Mouse (Mus musculus) MEL (cell line): ENCODE measurements at regions not wholly inside any gene's neighbourhood (a gene's known extent, or its start where the extent isn't known, plus 50 kb on each side); places are given as distances from the start of the nearest gene placed in this dataset.

Experiments
- DNase-seq: peaks from one replicate; pipeline ENCODE4 v3.0.0; 2011; ENCODE audit warnings: low read depth, low spot score
- H3K27ac ChIP-seq: 2 replicates; pipeline ENCODE4 v1.5.1; 2012; ENCODE audit warnings: low read depth, mild to moderate bottlenecking, control low read depth, low read length, moderate library complexity; ENCODE audit not compliant: control insufficient read depth
- H3K27me3 ChIP-seq, 2 experiments: fragments of 150-350 bp in 1 of 2; sonication (generic) in 1 of 2; 2 replicates each; pipeline ENCODE4 v1.6.1; 2012; ENCODE audit warnings: low read length in 2 of 2, mild to moderate bottlenecking in 2 of 2, improper control_type of control experiment in 1 of 2, moderate library complexity in 1 of 2; ENCODE audit not compliant: insufficient read depth in 2 of 2, control insufficient read depth in 1 of 2
- H3K36me3 ChIP-seq, 2 experiments: 2 replicates each; pipeline ENCODE4 v1.6.1; 2012 to 2014; ENCODE audit warnings: low read length in 2 of 2, improper control_type of control experiment in 1 of 2, inconsistent platforms in 1 of 2, mild to moderate bottlenecking in 1 of 2; ENCODE audit not compliant: insufficient read depth in 2 of 2, control insufficient read depth in 1 of 2
- H3K4me1 ChIP-seq, 2 experiments: fragments of 150-350 bp in 1 of 2; sonication (generic) in 1 of 2; 2 replicates each; pipeline ENCODE4 v1.6.1; 2012; ENCODE audit warnings: low read length in 2 of 2, improper control_type of control experiment in 1 of 2, mild to moderate bottlenecking in 1 of 2; ENCODE audit not compliant: insufficient read depth in 2 of 2, control insufficient read depth in 1 of 2
- H3K4me3 ChIP-seq, 2 experiments: fragments of 150-350 bp in 1 of 2; sonication (generic) in 1 of 2; 2 replicates each; pipeline ENCODE4 v1.5.1; 2012; ENCODE audit warnings: low read depth in 2 of 2, low read length in 2 of 2, mild to moderate bottlenecking in 2 of 2, moderate library complexity in 2 of 2, control low read depth in 1 of 2, improper control_type of control experiment in 1 of 2; ENCODE audit not compliant: control insufficient read depth in 1 of 2, insufficient read depth in 1 of 2
- H3K79me2 ChIP-seq: 2 replicates; pipeline ENCODE4 v1.6.1; 2012; ENCODE audit warnings: mild to moderate bottlenecking, low read length, moderate library complexity; ENCODE audit not compliant: control insufficient read depth, poor library complexity, insufficient read depth
- H3K9ac ChIP-seq: 2 replicates; pipeline ENCODE4 v1.6.1; 2012; ENCODE audit warnings: low read depth, mild to moderate bottlenecking, control low read depth, low read length, moderate library complexity; ENCODE audit not compliant: control insufficient read depth, poor library complexity, severe bottlenecking
- H3K9me3 ChIP-seq: fragments of 150-350 bp; sonication (generic); replicated peaks from 2 replicates; pipeline ENCODE4 v1.6.1; 2012; ENCODE audit warnings: mild to moderate bottlenecking, low read length, improper control_type of control experiment, moderate library complexity; ENCODE audit not compliant: insufficient read depth
- CHD1 ChIP-seq: IDR thresholded peaks from 2 replicates; pipeline ENCODE4 v1.6.1; 2012; ENCODE audit warnings: low read depth, mild to moderate bottlenecking, inconsistent platforms, low read length, improper control_type of control experiment
- E2F4 ChIP-seq: IDR thresholded peaks from 2 replicates; pipeline ENCODE4 v1.6.1; 2011; ENCODE audit warnings: low read depth, low read length, improper control_type of control experiment, borderline replicate concordance
- GABPA ChIP-seq: IDR thresholded peaks from 2 replicates; pipeline ENCODE4 v1.6.1; 2012; ENCODE audit warnings: low read depth, mild to moderate bottlenecking, inconsistent platforms, low read length, improper control_type of control experiment, moderate library complexity
- JUND ChIP-seq: IDR thresholded peaks from 2 replicates; pipeline ENCODE4 v1.6.1; 2011; ENCODE audit warnings: low read depth, mild to moderate bottlenecking, improper control_type of control experiment, low read length
- MAFK ChIP-seq: IDR thresholded peaks from 2 replicates; pipeline ENCODE4 v1.6.1; 2011; ENCODE audit warnings: low read depth, mild to moderate bottlenecking, low read length, improper control_type of control experiment, borderline replicate concordance
- MXI1 ChIP-seq: IDR thresholded peaks from 2 replicates; pipeline ENCODE4 v1.6.1; 2011; ENCODE audit warnings: mild to moderate bottlenecking, low read depth, low read length, improper control_type of control experiment
- MYB ChIP-seq: IDR thresholded peaks from 2 replicates; pipeline ENCODE4 v1.6.1; 2011; ENCODE audit warnings: mild to moderate bottlenecking, low read depth, low read length, improper control_type of control experiment
- MYC ChIP-seq: IDR thresholded peaks from 2 replicates; pipeline ENCODE4 v1.6.1; 2011; ENCODE audit warnings: low read depth, mild to moderate bottlenecking, low read length, improper control_type of control experiment, moderate library complexity
- POLR2A ChIP-seq, 2 experiments: IDR thresholded peaks; 2 replicates each; pipeline ENCODE4 v1.6.1; 2011 to 2012; ENCODE audit warnings: low read length in 2 of 2, mild to moderate bottlenecking in 2 of 2, control low read depth in 1 of 2, improper control_type of control experiment in 1 of 2, low read depth in 1 of 2, moderate library complexity in 1 of 2; ENCODE audit not compliant: control insufficient read depth in 1 of 2, insufficient read depth in 1 of 2, poor library complexity in 1 of 2
- SMC3 ChIP-seq: IDR thresholded peaks from 2 replicates; pipeline ENCODE4 v1.6.1; 2011; ENCODE audit warnings: low read depth, low read length, improper control_type of control experiment
- TAL1 ChIP-seq: IDR thresholded peaks from 2 replicates; pipeline ENCODE4 v1.6.1; 2012; ENCODE audit warnings: mild to moderate bottlenecking, inconsistent platforms, low read length, moderate library complexity, mixed read lengths
- TCF12 ChIP-seq: IDR thresholded peaks from 2 replicates; pipeline ENCODE4 v1.6.1; 2014; ENCODE audit warnings: low read depth, mild to moderate bottlenecking, inconsistent platforms, low read length, improper control_type of control experiment, moderate library complexity
- ZC3H11A ChIP-seq: IDR thresholded peaks from 2 replicates; pipeline ENCODE4 v1.6.1; 2012; ENCODE audit warnings: low read depth, mild to moderate bottlenecking, inconsistent platforms, low read length, improper control_type of control experiment
- ZKSCAN1 ChIP-seq: IDR thresholded peaks from 2 replicates; pipeline ENCODE4 v1.6.1; 2012; ENCODE audit warnings: low read depth, mild to moderate bottlenecking, inconsistent platforms, low read length, improper control_type of control experiment, moderate library complexity

DNA sequence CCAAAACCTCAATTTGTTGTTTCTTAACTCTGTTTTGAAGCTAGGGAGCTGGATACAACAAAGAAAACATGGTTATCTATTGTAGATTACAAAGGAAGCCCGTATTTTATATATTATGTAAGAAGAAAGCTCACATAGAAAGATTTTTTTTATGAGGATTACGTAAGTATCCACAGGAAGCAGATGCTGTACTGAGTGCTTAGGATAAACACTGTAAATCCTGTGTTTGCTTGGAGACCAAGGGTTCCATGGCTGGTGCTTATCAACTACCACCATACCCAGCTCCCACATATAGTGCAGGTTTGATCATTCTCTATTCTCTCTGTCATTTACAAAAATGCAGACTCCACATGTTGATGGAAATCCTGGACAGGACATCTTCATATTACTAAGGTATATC, 131.2 kb upstream of the Ahr start:
- no peaks in the 10 kb centered on the region for H3K9me3 ChIP-seq
- no peaks in the 10 kb centered on the region for H3K36me3 ChIP-seq
- TF ChIP-seq MYC = no peak
- TF ChIP-seq, all 39 proteins: peak for 0
- H3K27ac ChIP-seq = no peak overlapping the region
- no peak overlapping the region for H3K4me3 ChIP-seq
- no peaks in the 10 kb centered on the region for H3K79me2 ChIP-seq
- no peak for DNase-seq
- H3K4me1 ChIP-seq = no peaks in the 10 kb centered on the region
- H3K9ac ChIP-seq = no peak overlapping the region
- H3K27me3 ChIP-seq = no peaks in the 10 kb centered on the region

DNA sequence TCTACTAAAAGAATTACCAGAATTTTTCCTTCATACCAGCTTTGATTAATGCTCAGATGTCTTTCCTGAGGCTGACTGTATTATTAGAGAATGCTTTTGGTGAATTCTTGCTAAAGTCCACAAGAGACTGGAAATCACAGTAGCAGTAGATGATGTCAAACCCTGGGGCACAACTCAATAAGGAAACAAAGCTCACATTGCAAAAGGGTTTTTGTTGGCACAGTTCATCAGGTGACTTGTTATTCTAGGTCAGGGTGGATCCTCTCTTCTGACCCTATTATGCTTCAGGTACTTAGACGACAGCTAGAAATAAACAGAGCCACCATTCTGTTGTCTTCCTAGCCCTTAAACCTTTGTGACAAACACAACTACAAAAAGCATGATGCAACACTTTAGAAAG, 128.2 kb upstream of the Ahr start:
- H3K36me3 ChIP-seq = no peaks in the 10 kb centered on the region
- H3K27me3 ChIP-seq = no peaks in the 10 kb centered on the region
- no peak for TF ChIP-seq SMC3
- no peak for TF ChIP-seq MYB
- no peak for TF ChIP-seq JUND
- TF ChIP-seq MAFK = no peak
- no peak for TF ChIP-seq CHD1
- no peak for TF ChIP-seq GABPA
- TF ChIP-seq ZC3H11A = no peak
- TF ChIP-seq, all 39 proteins: peak for 0
- Histone ChIP-seq H3K4me1 (no peaks in the 10 kb centered on the region), H3K4me3 (no peak overlapping the region), H3K9me3 (no peaks in the 10 kb centered on the region), H3K9ac (no peak overlapping the region), H3K79me2 (no peaks in the 10 kb centered on the region), H3K27ac (no peak overlapping the region)
- DNase-seq = no peak

DNA sequence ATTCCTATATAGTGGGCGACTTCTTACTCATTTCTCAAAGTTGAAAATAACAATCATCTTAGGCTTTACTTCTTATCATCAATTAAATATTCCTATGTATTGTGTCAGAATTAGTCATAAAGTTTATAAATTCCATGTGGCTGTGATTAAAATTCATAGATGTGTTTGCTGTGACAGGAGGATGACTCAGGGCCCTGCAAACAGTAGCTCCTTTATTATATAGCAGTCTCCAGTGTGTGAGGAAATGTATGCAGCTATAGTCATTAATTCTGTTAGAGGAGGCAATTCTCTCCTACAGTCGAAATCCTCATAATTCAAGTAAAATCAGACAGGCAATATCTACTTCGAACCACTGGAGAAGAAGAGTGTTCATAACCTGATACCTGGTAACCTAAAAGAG, 121.7 kb upstream of the Ahr start:
- Histone ChIP-seq H3K4me3 (no peak overlapping the region), H3K79me2 (no peaks in the 10 kb centered on the region), H3K9me3 (no peaks in the 10 kb centered on the region), H3K4me1 (no peaks in the 10 kb centered on the region), H3K27ac (no peak overlapping the region), H3K36me3 (no peaks in the 10 kb centered on the region), H3K27me3 (no peaks in the 10 kb centered on the region), H3K9ac (no peak overlapping the region)
- TF ChIP-seq ZKSCAN1 = no peak
- no peak for TF ChIP-seq POLR2A (IDR thresholded peaks at IDR 0.05; ENCODE audit: control insufficient read depth in 1 of 2, insufficient read depth in 1 of 2, low read depth in 1 of 2, low read length in 2 of 2, poor library complexity in 1 of 2)
- TF ChIP-seq JUND = no peak
- no peak for DNase-seq

DNA sequence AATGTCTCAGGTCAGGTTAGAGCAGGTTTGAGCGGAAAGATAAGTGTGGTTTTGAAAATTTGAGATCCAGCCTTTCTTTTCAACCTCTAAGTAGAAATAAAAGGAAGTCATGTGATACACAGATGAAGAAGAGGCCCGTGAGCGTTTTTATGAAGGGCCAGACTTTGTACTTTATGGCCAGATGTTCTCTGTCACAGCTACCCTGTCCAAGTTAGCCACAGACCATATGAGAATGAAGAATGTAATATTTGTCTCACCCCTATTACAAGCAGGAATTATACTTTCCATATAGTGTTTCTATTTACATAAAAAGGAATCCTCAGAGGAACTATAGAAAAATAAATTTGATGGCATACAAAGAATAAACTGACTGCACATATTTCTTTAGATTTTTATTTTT, 114.9 kb upstream of the Ahr start:
- no peak for DNase-seq
- no peak for TF ChIP-seq TCF12
- no peak for TF ChIP-seq TAL1
- TF ChIP-seq MXI1 = no peak
- no peak for TF ChIP-seq E2F4

More for the DNA sequence above, 114.9 kb upstream of the Ahr start:
- Histone ChIP-seq H3K27ac (no peak overlapping the region), H3K79me2 (no peaks in the 10 kb centered on the region), H3K9ac (no peak overlapping the region), H3K36me3 (no peaks in the 10 kb centered on the region), H3K4me1 (no peaks in the 10 kb centered on the region), H3K27me3 (no peaks in the 10 kb centered on the region), H3K4me3 (no peak overlapping the region), H3K9me3 (no peaks in the 10 kb centered on the region)
